Mouse (Mus musculus) cerebellum, postnatal 10 days (tissue): ENCODE results near the gene Atp8a2.
A peak's percentile ranks its signal among the peaks of the same experiment; 100 is the strongest.

Experiments used
- DNase-seq, 2 experiments: peaks; one replicate each; pipeline ENCODE4 v3.0.0; 2021; ENCODE audit warnings: mixed read lengths in 2 of 2

Atp8a2 gene

GRCm38 (mm10) chr14:59594988-59595387 is 602.0 kb downstream of the Atp8a2 start:
- no peak for DNase-seq

- no peak for DNase-seq
Observed at GRCm38 (mm10) chr14:59592593-59592992, 604.4 kb downstream of the Atp8a2 start.

- DNase-seq, result no peak
Observed at GRCm38 (mm10) chr14:59591901-59592300, 605.1 kb downstream of the Atp8a2 start.

GRCm38 (mm10) chr14:59590614-59591013 is 606.4 kb downstream of the Atp8a2 start:
- peak in 1 of 2 experiments; percentile 11 for DNase-seq
